Mouse (Mus musculus) cerebellum, adult 8-10 months (tissue): ENCODE measurements around the gene Man1a2.

Source experiments
- DNase-seq: peaks from one replicate; pipeline ENCODE4 v3.0.0; 2022

The Man1a2 gene

DNA sequence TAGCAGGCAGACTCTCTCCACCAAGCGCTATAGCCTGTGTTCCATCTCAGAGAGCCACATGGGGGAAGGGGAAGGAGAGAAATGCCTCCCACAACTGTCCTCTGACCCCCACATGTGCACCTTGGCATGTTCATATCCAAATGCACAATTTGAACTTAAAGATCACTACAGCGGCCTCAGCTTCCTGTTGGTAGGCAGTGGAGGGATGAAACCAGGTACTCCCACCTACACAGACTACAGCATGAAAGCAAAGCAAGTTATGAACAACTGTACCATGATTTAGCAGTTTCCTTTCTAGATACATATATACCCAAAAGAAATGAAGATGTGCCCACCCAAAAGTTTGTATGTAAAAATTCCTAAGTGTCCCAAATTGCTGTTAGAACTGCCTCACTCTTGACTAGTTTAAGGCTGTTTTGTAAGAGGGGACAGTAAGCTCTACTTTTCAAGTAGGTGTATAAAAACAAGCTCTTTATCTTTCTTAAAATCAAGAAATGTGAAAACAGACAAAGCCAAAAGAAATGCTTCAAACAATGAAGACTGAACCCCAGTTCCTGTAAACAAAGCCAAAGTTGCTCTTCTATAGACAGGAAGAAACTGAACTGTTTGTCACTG, 123.6 kb downstream of the Man1a2 start:
- no peak for DNase-seq

GRCm38 (mm10) chr3:100559431-100559830, 125.9 kb downstream of the Man1a2 start:
- no peak for DNase-seq

- no peak for DNase-seq
Measured at GRCm38 (mm10) chr3:100558211-100558708, 127.0 kb downstream of the Man1a2 start.

DNA sequence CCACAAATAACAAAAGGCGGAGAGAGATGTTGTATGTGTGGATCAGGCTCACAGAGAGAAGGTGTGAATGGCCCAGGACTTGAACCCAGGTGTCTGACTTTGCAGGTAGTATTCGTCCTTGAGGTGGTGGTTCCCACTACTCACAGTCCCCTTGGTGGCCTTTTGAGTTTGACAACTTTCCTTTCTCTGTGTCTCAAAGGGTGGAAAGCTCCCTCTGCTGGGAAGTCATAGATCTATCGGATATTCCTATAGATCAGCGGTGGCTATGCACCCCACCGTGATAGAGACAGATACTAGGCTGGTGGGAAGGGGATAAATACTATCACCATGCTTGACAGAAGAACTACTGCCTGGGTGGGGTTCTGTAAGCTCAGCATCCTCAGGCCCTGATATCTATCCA, 130.5 kb downstream of the Man1a2 start:
- no peak for DNase-seq

DNA sequence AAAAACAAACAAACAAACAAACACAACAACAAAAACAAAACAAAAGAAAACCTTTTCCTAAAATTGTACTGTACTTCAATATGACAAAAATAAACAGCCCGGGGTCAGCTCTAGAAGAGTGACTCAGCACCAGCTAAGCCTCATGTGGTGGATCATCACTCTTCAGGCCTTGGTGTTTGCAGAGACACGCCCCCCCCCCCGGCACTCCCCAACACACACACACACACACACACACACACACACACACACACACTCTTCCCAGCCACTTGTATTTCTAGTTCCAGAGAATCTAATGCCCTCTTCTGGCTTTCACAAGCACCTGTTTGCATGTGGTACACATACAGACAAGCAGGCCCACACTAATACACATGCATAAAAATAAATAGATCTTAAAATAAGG, 133.1 kb downstream of the Man1a2 start:
- DNase-seq, result no peak

DNA sequence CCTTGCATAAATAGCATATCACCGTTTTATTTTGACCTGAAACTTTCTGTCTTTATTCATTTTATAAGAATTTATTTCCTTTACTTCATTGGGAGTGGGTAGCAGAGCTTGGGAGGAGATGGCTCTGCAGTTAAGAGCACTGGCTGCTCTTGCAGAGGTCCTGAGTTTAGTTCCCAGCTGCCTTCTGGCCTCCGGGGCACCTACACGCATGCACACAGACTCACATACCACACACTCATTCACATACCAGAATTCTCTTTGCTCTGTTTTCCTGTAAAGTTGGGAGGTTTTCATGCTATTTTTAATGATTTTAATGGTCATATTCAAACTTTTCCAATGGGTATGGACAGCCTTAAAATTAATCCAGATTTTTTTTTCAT, 137.4 kb downstream of the Man1a2 start:
- DNase-seq, result no peak

- DNase-seq, result no peak
Measured at GRCm38 (mm10) chr3:100547162-100547912, 138.0 kb downstream of the Man1a2 start.

GRCm38 (mm10) chr3:100536686-100537085, 148.6 kb downstream of the Man1a2 start:
- no peak for DNase-seq

DNA sequence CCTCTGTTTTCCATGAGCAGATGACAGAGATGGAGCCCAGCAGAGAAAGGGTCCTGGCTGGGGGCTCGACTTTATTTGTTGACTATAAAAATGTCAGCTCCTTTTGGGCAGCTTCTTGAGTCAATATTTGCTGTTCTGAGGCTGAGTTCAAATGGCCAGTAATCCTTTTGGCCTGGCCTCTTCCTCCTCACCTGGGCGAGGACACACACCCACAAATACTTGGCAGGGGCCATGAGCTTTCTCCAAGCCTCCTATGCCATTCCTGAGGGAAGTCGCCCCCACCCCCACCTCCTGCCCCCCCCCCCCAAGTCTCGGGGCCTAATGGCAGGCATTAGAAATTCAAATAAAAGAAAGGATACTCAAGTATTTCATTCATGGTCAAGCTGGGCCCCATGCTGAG, 149.4 kb downstream of the Man1a2 start:
- no peak for DNase-seq

- no peak for DNase-seq
Measured at GRCm38 (mm10) chr3:100535298-100535697, 150.0 kb downstream of the Man1a2 start.

- no peak for DNase-seq
Measured at GRCm38 (mm10) chr3:100534394-100534793, 150.9 kb downstream of the Man1a2 start.

GRCm38 (mm10) chr3:100533429-100533828, 151.9 kb downstream of the Man1a2 start:
- DNase-seq, result no peak

- DNase-seq, result no peak
Measured at GRCm38 (mm10) chr3:100530919-100531318, 154.4 kb downstream of the Man1a2 start.

DNA sequence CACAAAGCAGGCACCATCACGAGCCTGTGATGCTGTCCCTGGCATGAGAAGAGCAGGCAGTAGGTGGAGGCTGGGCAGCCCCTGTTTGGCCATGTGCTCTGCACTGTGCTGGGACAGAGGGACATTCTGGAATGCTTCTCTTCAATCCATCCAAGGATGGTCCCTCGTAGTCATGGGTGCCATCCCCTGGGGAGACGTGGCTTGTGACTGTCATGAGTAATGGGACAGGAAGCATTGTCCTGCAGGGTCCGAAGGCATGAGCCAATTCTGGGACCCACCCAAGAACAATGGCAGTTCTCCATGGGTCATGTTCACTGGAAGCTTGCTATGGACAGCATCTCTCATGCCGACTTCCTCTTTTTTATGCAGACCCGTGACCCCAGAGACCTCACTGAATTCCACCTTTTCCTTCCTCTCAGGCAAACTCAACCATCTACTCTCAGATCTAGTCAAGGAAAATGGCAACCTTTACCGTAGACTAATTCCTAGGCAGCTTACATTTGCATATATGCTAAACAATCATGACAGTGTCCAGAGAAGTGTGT, 155.0 kb downstream of the Man1a2 start:
- DNase-seq, result no peak

DNA sequence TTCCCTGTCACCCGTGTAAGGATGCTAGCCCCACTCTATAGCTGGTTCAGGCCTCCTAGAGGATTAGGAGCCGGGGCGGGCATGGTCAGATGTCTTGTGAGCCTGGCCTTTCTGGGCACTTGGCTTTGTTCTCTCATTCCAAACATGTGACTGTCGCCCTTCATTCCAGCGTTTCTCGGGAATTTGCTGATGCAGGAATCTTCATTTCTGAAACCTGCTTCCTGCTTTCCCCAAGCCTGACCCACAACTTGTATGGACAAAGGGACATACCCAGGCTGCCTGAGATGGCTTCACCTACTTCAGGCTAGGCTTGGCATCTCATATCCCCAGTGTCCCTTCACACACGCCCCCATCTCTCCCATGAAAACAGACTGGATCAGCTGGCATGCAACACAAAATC, 162.6 kb downstream of the Man1a2 start:
- no peak for DNase-seq

DNA sequence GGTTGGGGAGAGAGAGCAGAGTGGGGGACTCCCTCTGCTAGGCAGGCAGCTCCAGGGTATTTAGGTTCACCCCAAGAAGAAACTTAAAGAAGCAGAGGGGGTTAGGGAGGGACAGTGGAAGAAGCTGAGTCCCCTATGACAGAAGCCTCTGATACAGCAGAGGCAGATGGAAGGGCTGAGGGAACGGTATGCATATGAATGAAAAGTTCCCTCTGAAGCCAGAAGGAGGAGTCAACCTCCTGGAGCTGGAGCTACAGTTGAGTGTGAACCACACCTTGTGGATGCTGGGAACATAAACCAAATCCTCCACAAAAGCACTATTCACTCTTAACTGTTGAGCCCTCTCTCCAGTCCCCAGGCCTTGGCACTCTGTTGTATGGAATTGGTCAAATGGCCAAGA, 163.7 kb downstream of the Man1a2 start:
- DNase-seq, result no peak

- DNase-seq, result no peak
Measured at GRCm38 (mm10) chr3:100515754-100516141, 169.6 kb downstream of the Man1a2 start.

DNA sequence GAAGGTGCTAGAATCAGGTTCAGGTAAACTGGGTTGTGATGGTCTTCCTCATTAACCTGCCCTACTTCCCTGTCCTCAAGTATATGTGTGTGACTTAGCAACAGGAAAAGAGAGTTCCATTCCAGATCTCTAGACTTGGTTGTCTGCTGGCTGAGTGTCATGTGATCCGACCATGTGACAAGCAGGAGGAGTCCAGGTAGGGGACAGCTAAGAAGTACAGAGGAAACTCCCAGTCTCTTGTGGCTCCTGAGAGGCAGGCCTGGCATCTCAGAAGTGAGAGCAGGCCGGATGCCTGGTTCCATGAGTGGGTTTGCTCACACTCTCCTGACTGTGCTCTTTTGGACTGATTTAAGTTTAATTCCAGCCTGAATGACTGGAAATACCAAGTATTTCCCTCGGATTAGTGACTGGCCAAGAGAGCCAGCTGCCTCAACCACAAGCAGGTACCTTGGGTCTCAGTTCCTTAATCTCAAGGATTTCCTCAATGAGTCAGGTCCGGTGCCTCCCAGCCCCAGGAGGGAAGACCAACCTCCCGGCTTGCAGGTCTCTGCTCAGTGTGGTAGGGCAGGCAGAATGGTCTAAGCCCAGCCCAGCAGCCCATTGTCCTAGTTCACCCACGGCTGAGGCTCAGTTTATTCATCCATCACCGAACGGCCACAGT, 170.1 kb downstream of the Man1a2 start:
- no peak for DNase-seq
